Mouse (Mus musculus): Measurements from ENCODE around the gene Pip4k2a.

DNA sequence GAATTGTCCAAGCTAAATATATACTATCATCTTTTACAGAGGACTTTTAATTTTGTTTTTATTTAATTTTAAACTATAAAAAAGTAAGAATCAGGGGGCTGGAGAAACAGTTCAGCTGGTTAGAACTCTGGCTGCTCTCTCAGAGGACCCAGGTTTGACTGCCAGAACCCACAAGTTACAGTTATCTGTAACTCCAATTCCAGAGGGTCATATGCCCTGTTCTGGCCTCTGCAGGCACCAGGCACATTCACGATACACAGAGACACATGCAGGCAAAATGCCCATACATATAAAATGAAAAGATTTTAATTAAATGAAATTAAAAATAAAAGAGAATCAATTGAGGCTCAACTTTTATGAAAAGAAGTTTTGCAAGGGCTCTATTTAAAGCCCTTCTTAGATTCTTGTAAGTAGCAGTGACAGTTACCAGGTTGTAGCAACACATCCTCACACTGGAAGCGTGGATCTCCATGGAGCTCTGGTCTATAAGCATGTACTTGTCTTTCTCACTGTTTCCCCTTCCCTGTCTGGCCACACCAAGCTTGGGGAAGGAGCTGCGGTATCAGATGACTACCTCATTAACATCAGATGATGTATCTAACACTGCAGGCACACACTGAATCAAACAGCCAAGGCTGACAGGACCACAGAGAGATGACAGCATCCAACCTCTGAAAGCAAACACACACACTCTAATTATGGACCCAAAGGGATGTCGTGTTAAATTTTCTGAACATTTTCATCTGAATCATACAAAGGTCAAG is 22.9 kb downstream of the Pip4k2a start:
- TF ChIP-seq CTCF (IDR thresholded peaks at IDR 0.05; ENCODE audit: insufficient read depth, low read depth, low read length) (no peak), POLR2A (IDR thresholded peaks at IDR 0.05; ENCODE audit: insufficient read depth, low read depth, low read length) (no peak)
